8 mouse cellular contexts compared by ENCODE assay signal in genomic region chr12:91765504-91765903, GRCm38 (mm10). TPM values are rescaled to one million over a fixed set of nuclear protein-coding genes. Genes with fewer than 3 reads are reported as not detected.
DNase-seq lines count a peak whose midpoint lies in the region; ATAC-seq and TF ChIP-seq lines count a peak whose summit lies in the region.

No protein-coding gene starts in this region.

- no peaks in the 10 kb centered on the region for H3K9me3 ChIP-seq in hindbrain, embryonic 12.5 days (replicated peaks)
- H3K9me3 ChIP-seq in hindbrain, embryonic 13.5 days, result no peaks in the 10 kb centered on the region
- H3K9me3 ChIP-seq in CH12.LX (replicated peaks; ENCODE audit: low read length), result peaks cover 10% of the 10 kb centered on the region
- H3K9me3 ChIP-seq in liver, embryonic 12.5 days (replicated peaks), result no peaks in the 10 kb centered on the region
- H3K9me3 ChIP-seq in intestine, embryonic 16.5 days (ENCODE audit: control insufficient read depth, low read length), result no peaks in the 10 kb centered on the region
- no peaks in the 10 kb centered on the region for H3K9me3 ChIP-seq in neural tube, embryonic 15.5 days (replicated peaks)

- in situ Hi-C loops in CH12.LX (cut with MboI; ENCODE audit: low pct_ligation_motif_present, low pct_unique_long_range_greater_than_20kb, low sequenced_read_pairs), result no loop called here

- H3K27ac ChIP-seq in hindbrain, embryonic 12.5 days, result no peak overlapping the region
- no peak overlapping the region for H3K27ac ChIP-seq in hindbrain, embryonic 13.5 days
- H3K27ac ChIP-seq in CH12.LX (ENCODE audit: insufficient read depth, low read depth), result no peak overlapping the region
- H3K27ac ChIP-seq in liver, embryonic 12.5 days, result peak overlapping the region; percentile 30; the same call in 1 of the 2 replicates
- H3K27ac ChIP-seq in spleen, adult 2 months (ENCODE audit: insufficient read depth, low read length), result no peak overlapping the region
- H3K27ac ChIP-seq in intestine, embryonic 16.5 days (ENCODE audit: low read length), result no peak overlapping the region
- no peak overlapping the region for H3K27ac ChIP-seq in neural tube, embryonic 15.5 days (replicated peaks)

- no peaks in the 10 kb centered on the region for H3K36me3 ChIP-seq in hindbrain, embryonic 12.5 days
- H3K36me3 ChIP-seq in hindbrain, embryonic 13.5 days, result no peaks in the 10 kb centered on the region
- no peaks in the 10 kb centered on the region for H3K36me3 ChIP-seq in CH12.LX (replicated peaks in 1 of 2; ENCODE audit: control insufficient read depth in 1 of 2, insufficient read depth in 1 of 2, low read length in 1 of 2)
- no peaks in the 10 kb centered on the region for H3K36me3 ChIP-seq in liver, embryonic 12.5 days
- no peaks in the 10 kb centered on the region for H3K36me3 ChIP-seq in spleen, adult 2 months (ENCODE audit: control insufficient read depth, insufficient read depth, low read length)
- no peaks in the 10 kb centered on the region for H3K36me3 ChIP-seq in intestine, embryonic 16.5 days (ENCODE audit: control insufficient read depth, insufficient read depth, low read length)
- H3K36me3 ChIP-seq in neural tube, embryonic 15.5 days, result no peaks in the 10 kb centered on the region

- no peak; the same call in 1 of the 2 replicates for TF ChIP-seq RAD21 in CH12.LX (IDR thresholded peaks at IDR 0.05; ENCODE audit: low read depth, low read length)

- no peak overlapping the region for H3K4me2 ChIP-seq in hindbrain, embryonic 12.5 days (replicated peaks)
- no peak overlapping the region; the same call in 1 of the 2 replicates for H3K4me2 ChIP-seq in hindbrain, embryonic 13.5 days
- H3K4me2 ChIP-seq in CH12.LX (ENCODE audit: insufficient read depth, low read depth, poor library complexity, severe bottlenecking), result peak overlapping the region; percentile 82
- H3K4me2 ChIP-seq in liver, embryonic 12.5 days, result peak overlapping the region; percentile 53
- no peak overlapping the region for H3K4me2 ChIP-seq in intestine, embryonic 16.5 days (ENCODE audit: low read depth, low read length)
- no peak overlapping the region for H3K4me2 ChIP-seq in neural tube, embryonic 15.5 days

- dilution Hi-C loops in CH12.LX (cut with MboI; ENCODE audit: extremely low pct_ligation_motif_present, extremely low pct_unique_long_range_greater_than_20kb, low sequenced_read_pairs), result no loop called here

- peaks cover 27% of the 10 kb centered on the region for H3K4me1 ChIP-seq in hindbrain, embryonic 12.5 days
- H3K4me1 ChIP-seq in hindbrain, embryonic 13.5 days (replicated peaks), result peaks cover 31% of the 10 kb centered on the region
- peaks cover 18 to 33% of the 10 kb centered on the region in 2 experiments for H3K4me1 ChIP-seq in CH12.LX (ENCODE audit: control insufficient read depth in 1 of 2, insufficient read depth in 2 of 2)
- H3K4me1 ChIP-seq in liver, embryonic 12.5 days, result peaks cover 51% of the 10 kb centered on the region
- H3K4me1 ChIP-seq in spleen, adult 2 months (ENCODE audit: control insufficient read depth, insufficient read depth, insufficient read length), result peaks cover 11% of the 10 kb centered on the region; the same call in 1 of the 2 replicates
- peaks cover 22% of the 10 kb centered on the region for H3K4me1 ChIP-seq in intestine, embryonic 16.5 days (ENCODE audit: control insufficient read depth, insufficient read depth, low read length)
- H3K4me1 ChIP-seq in neural tube, embryonic 15.5 days, result peaks cover 27% of the 10 kb centered on the region

- TF ChIP-seq POLR2A in CH12.LX (IDR thresholded peaks at IDR 0.05; ENCODE audit: low read depth, low read length), result no peak
- no peak for TF ChIP-seq POLR2A in spleen, adult 2 months (IDR thresholded peaks at IDR 0.05; ENCODE audit: low read depth, low read length)

- peak; percentile 95 for DNase-seq in CH12.LX (ENCODE audit: extremely low read depth)
- DNase-seq in spleen, adult 2 months (ENCODE audit: low read depth in 1 of 2, low spot score in 2 of 2), result peak; percentile 72 to 75
- DNase-seq in cerebellum, adult 9-10 months, result no peak

- no peak for TF ChIP-seq CTCF in CH12.LX (conservative IDR thresholded peaks at IDR 0.05 in 1 of 2, IDR thresholded peaks at IDR 0.05 in 1 of 2; ENCODE audit: low read depth in 2 of 2, low read length in 2 of 2)
- TF ChIP-seq CTCF in spleen, adult 2 months (IDR thresholded peaks at IDR 0.05; ENCODE audit: extremely low read depth, insufficient read depth, insufficient read length, insufficient replicate concordance), result no peak

- no peaks in the 10 kb centered on the region for H3K27me3 ChIP-seq in hindbrain, embryonic 12.5 days
- H3K27me3 ChIP-seq in hindbrain, embryonic 13.5 days, result 0 out of 2 replicates have a peak, but pooled peaks cover 2% of the 10 kb centered on the region
- H3K27me3 ChIP-seq in CH12.LX (replicated peaks), result peaks cover 74% of the 10 kb centered on the region
- 0 out of 2 replicates have a peak, but pooled peaks cover 2% of the 10 kb centered on the region for H3K27me3 ChIP-seq in liver, embryonic 12.5 days (replicated peaks)
- peaks cover 5% of the 10 kb centered on the region; the same call in 1 of the 2 replicates for H3K27me3 ChIP-seq in spleen, adult 2 months (ENCODE audit: control insufficient read depth, insufficient read depth, low read length)
- H3K27me3 ChIP-seq in intestine, embryonic 16.5 days (replicated peaks; ENCODE audit: control insufficient read depth, insufficient read depth, low read length), result no peaks in the 10 kb centered on the region
- no peaks in the 10 kb centered on the region for H3K27me3 ChIP-seq in neural tube, embryonic 15.5 days (replicated peaks)

- no peaks in the 10 kb centered on the region for H3K79me2 ChIP-seq in CH12.LX (replicated peaks; ENCODE audit: control insufficient read depth, extremely low read depth, insufficient read depth, poor library complexity, severe bottlenecking)

- TF ChIP-seq EP300 in CH12.LX (IDR thresholded peaks at IDR 0.05; ENCODE audit: low read length), result peak; percentile 82

- no peak overlapping the region for H3K4me3 ChIP-seq in hindbrain, embryonic 12.5 days
- H3K4me3 ChIP-seq in hindbrain, embryonic 13.5 days, result no peak overlapping the region
- H3K4me3 ChIP-seq in CH12.LX (replicated peaks in 1 of 3; ENCODE audit: low read depth in 2 of 3, low read length in 2 of 3, poor library complexity in 1 of 3), result peak overlapping the region in 1 of 3 experiments; percentile 19
- H3K4me3 ChIP-seq in liver, embryonic 12.5 days, result peak overlapping the region; percentile 18; the same call in 1 of the 2 replicates
- H3K4me3 ChIP-seq in spleen, adult 2 months (ENCODE audit: extremely low read depth, insufficient read depth, insufficient read length), result peak overlapping the region; percentile 11; the same call in 1 of the 2 replicates
- no peak overlapping the region for H3K4me3 ChIP-seq in intestine, embryonic 16.5 days (ENCODE audit: low read length)
- no peak overlapping the region for H3K4me3 ChIP-seq in neural tube, embryonic 15.5 days (replicated peaks)

- 56% methylated on average over 13 of the region's 13 CpGs for WGBS in hindbrain, embryonic 12.5 days
- WGBS in hindbrain, embryonic 13.5 days, result 45% methylated on average over 13 of the region's 13 CpGs
- 22% methylated on average over 13 of the region's 13 CpGs for WGBS in liver, embryonic 12.5 days (ENCODE audit: insufficient replicate concordance)
- WGBS in spleen, adult 2 months, result 5% methylated on average over 13 of the region's 13 CpGs
- 60% methylated on average over 13 of the region's 13 CpGs for WGBS in intestine, embryonic 16.5 days
- WGBS in neural tube, embryonic 15.5 days, result 50% methylated on average over 13 of the region's 13 CpGs

- 0 out of 2 replicates have a peak, but pooled peaks have one; percentile 5 for ATAC-seq in hindbrain, embryonic 12.5 days (ENCODE audit: low FRiP score)
- no peak for ATAC-seq in hindbrain, embryonic 13.5 days (ENCODE audit: low FRiP score)
- no peak for ATAC-seq in liver, embryonic 12.5 days
- no peak for ATAC-seq in intestine, embryonic 16.5 days
- ATAC-seq in neural tube, embryonic 15.5 days (ENCODE audit: low FRiP score), result no peak

- H3K9ac ChIP-seq in hindbrain, embryonic 12.5 days, result no peak overlapping the region
- no peak overlapping the region for H3K9ac ChIP-seq in hindbrain, embryonic 13.5 days
- no peak overlapping the region for H3K9ac ChIP-seq in CH12.LX (ENCODE audit: insufficient read depth, low read depth)
- peak overlapping the region; percentile 32 for H3K9ac ChIP-seq in liver, embryonic 12.5 days
- no peak overlapping the region for H3K9ac ChIP-seq in intestine, embryonic 16.5 days (ENCODE audit: low read depth, low read length)
- H3K9ac ChIP-seq in neural tube, embryonic 15.5 days (replicated peaks), result no peak overlapping the region

TF ChIP-seq in CH12.LX, 34 proteins besides CTCF, POLR2A, EP300 and RAD21 (continues in another document):
- TF ChIP-seq BHLHE40 (IDR thresholded peaks at IDR 0.05; ENCODE audit: low read depth, low read length) (peak; percentile 90), JUND (conservative IDR thresholded peaks at IDR 0.05; ENCODE audit: low read depth, low read length) (no peak), USF1 (IDR thresholded peaks at IDR 0.05; ENCODE audit: low read depth, low read length) (no peak), ETS1 (conservative IDR thresholded peaks at IDR 0.05; ENCODE audit: low read depth, low read length) (peak; percentile 79), CHD1 (IDR thresholded peaks at IDR 0.05; ENCODE audit: low read depth, low read length) (no peak), GABPA (IDR thresholded peaks at IDR 0.05; ENCODE audit: insufficient replicate concordance, low read depth, low read length) (no peak), MXI1 (IDR thresholded peaks at IDR 0.05; ENCODE audit: low read depth, low read length) (no peak), TCF12 (IDR thresholded peaks at IDR 0.05; ENCODE audit: low read depth, low read length) (peak; percentile 66), TBP (conservative IDR thresholded peaks at IDR 0.05; ENCODE audit: low read depth, low read length) (0 out of 2 replicates have a peak, but pooled peaks have one; percentile 47), HCFC1 (IDR thresholded peaks at IDR 0.05; ENCODE audit: low read depth, low read length) (no peak), NRF1 (IDR thresholded peaks at IDR 0.05; ENCODE audit: low read depth, low read length) (no peak), IRF4 (IDR thresholded peaks at IDR 0.05; ENCODE audit: low read depth, low read length) (peak; percentile 77)

RNA-seq across cellular contexts. Expression of gene Ston2, which starts 22.7 kb away (rescaled TPM):
- 6.7 and 8.0 TPM in 2 replicates for polyA plus RNA-seq in hindbrain, embryonic 12.5 days (2016; fragmentation: Nextera tagmentation; extraction: Ambion mirVana)
- 5.3 and 6.3 TPM in 2 replicates for polyA plus RNA-seq in hindbrain, embryonic 13.5 days (2015; fragmentation: Nextera tagmentation; extraction: Ambion mirVana)
- total RNA-seq in CH12.LX (2012; rRNA removed), result 0.29 and 0.34 TPM in 2 replicates
- not detected in 2 replicates for total RNA-seq in CH12.LX (2014; rRNA removed)
- polyA plus RNA-seq in CH12.LX (2012; ENCODE audit: insufficient read length, low read depth), result 0.21 TPM in 1 of 2 replicates, not detected in the other
- 35.7 and 37.9 TPM in 2 replicates for polyA plus RNA-seq in liver, embryonic 12.5 days (2016; fragmentation: Nextera tagmentation; extraction: Ambion mirVana)
- polyA plus RNA-seq in spleen, adult 2 months (2012; rRNA removed), result 8.1 and 18.3 TPM in 2 replicates
- 4.9 and 5.2 TPM in 2 replicates for polyA plus RNA-seq in intestine, embryonic 16.5 days (2015; fragmentation: Nextera tagmentation; extraction: Ambion mirVana)
- polyA plus RNA-seq in neural tube, embryonic 15.5 days (2015; fragmentation: Nextera tagmentation; extraction: Ambion mirVana), result 6.8 and 9.8 TPM in 2 replicates

Comparison
In these comparisons a context has a peak if more than half of its experiments do, and no peak if none do; other contexts are left out.
1. H3K4me2 ChIP-seq: peak in CH12.LX (single experiment) and liver, embryonic 12.5 days (single experiment); none in hindbrain, embryonic 12.5 days (single experiment), hindbrain, embryonic 13.5 days (single experiment), intestine, embryonic 16.5 days (single experiment) and neural tube, embryonic 15.5 days (single experiment).
2. H3K4me3 ChIP-seq: peak in liver, embryonic 12.5 days (single experiment) and spleen, adult 2 months (single experiment); none in hindbrain, embryonic 12.5 days (single experiment), hindbrain, embryonic 13.5 days (single experiment), intestine, embryonic 16.5 days (single experiment) and neural tube, embryonic 15.5 days (single experiment).